ENCODE assay signal across 21 mouse cellular contexts in genomic region chr5:151413617-151414016, GRCm38 (mm10). TPM values are rescaled to one million over a fixed set of nuclear protein-coding genes. Genes with fewer than 3 reads are reported as not detected.
DNase-seq lines count a peak whose midpoint lies in the region; ATAC-seq and TF ChIP-seq lines count a peak whose summit lies in the region.
"Had no signal": no experiment of that assay in that cellular context is flagged by ENCODE, and none has a peak within 500 bp of the region (broad histone marks: within the 10 kb centered on the region; RNA-seq: fewer than 3 reads in every experiment).

No protein-coding gene starts in this region.

- peak; percentile 62; the same call in 1 of the 2 replicates for ATAC-seq in stomach, embryonic 15.5 days (ENCODE audit: insufficient read depth, low FRiP score, low read depth)
- no peak for ATAC-seq in stomach, postnatal 0 days (ENCODE audit: low FRiP score, low TSS enrichment)
- peak; percentile 42; the same call in 1 of the 2 replicates for ATAC-seq in erythroblast, adult 5-6 weeks (replicated peaks; ENCODE audit: low FRiP score, poor library complexity, severe bottlenecking)
- ATAC-seq in liver, embryonic 15.5 days (ENCODE audit: insufficient read depth): peak; percentile 70
- ATAC-seq: intestine, embryonic 16.5 days had no signal

- TF ChIP-seq CTCF in stomach, postnatal 0 days (IDR thresholded peaks at IDR 0.05; ENCODE audit: low read depth): no peak

- H3K9ac ChIP-seq in stomach, embryonic 15.5 days: no peak overlapping the region
- no peak overlapping the region for H3K9ac ChIP-seq in stomach, postnatal 0 days (ENCODE audit: low read length)
- no peak overlapping the region for H3K9ac ChIP-seq in liver, embryonic 15.5 days
- H3K9ac ChIP-seq: hindbrain, embryonic 15.5 days; midbrain, embryonic 12.5 days; neural tube, embryonic 15.5 days had no signal

- H3K4me3 ChIP-seq in stomach, embryonic 15.5 days (replicated peaks): no peak overlapping the region
- no peak overlapping the region for H3K4me3 ChIP-seq in stomach, postnatal 0 days (ENCODE audit: low read depth, low read length)
- H3K4me3 ChIP-seq in liver, embryonic 15.5 days (replicated peaks): no peak overlapping the region
- H3K4me3 ChIP-seq: hindbrain, embryonic 15.5 days; midbrain, embryonic 12.5 days; neural tube, embryonic 15.5 days had no signal

- no peak overlapping the region for H3K27ac ChIP-seq in stomach, embryonic 15.5 days
- H3K27ac ChIP-seq in stomach, postnatal 0 days (replicated peaks): no peak overlapping the region
- H3K27ac ChIP-seq in liver, embryonic 15.5 days (replicated peaks): peak overlapping the region; percentile 63
- H3K27ac ChIP-seq: hindbrain, embryonic 15.5 days; midbrain, embryonic 12.5 days; neural tube, embryonic 15.5 days had no signal

- no peaks in the 10 kb centered on the region for H3K4me1 ChIP-seq in stomach, embryonic 15.5 days
- no peaks in the 10 kb centered on the region for H3K4me1 ChIP-seq in stomach, postnatal 0 days (replicated peaks; ENCODE audit: control insufficient read depth, insufficient read depth)
- peaks cover 53% of the 10 kb centered on the region for H3K4me1 ChIP-seq in liver, embryonic 15.5 days (replicated peaks)
- H3K4me1 ChIP-seq: hindbrain, embryonic 15.5 days had no signal

- no peaks in the 10 kb centered on the region for H3K27me3 ChIP-seq in stomach, embryonic 15.5 days (replicated peaks)
- H3K27me3 ChIP-seq in stomach, postnatal 0 days (ENCODE audit: control insufficient read depth, insufficient read depth, low read length): no peaks in the 10 kb centered on the region
- no peaks in the 10 kb centered on the region for H3K27me3 ChIP-seq in liver, embryonic 15.5 days
- H3K27me3 ChIP-seq: hindbrain, embryonic 15.5 days; midbrain, embryonic 12.5 days; neural tube, embryonic 15.5 days had no signal

- no peak overlapping the region for H3K4me2 ChIP-seq in stomach, embryonic 15.5 days
- no peak overlapping the region for H3K4me2 ChIP-seq in stomach, postnatal 0 days (replicated peaks; ENCODE audit: low read depth)
- H3K4me2 ChIP-seq in liver, embryonic 15.5 days: peak overlapping the region; percentile 40
- H3K4me2 ChIP-seq: hindbrain, embryonic 15.5 days; midbrain, embryonic 12.5 days; neural tube, embryonic 15.5 days had no signal

- H3K36me3 ChIP-seq in stomach, embryonic 15.5 days: no peaks in the 10 kb centered on the region
- H3K36me3 ChIP-seq in stomach, postnatal 0 days (ENCODE audit: control insufficient read depth, insufficient read depth, low read length): no peaks in the 10 kb centered on the region
- H3K36me3 ChIP-seq in liver, embryonic 15.5 days (replicated peaks): no peaks in the 10 kb centered on the region
- H3K36me3 ChIP-seq: hindbrain, embryonic 15.5 days; midbrain, embryonic 12.5 days; neural tube, embryonic 15.5 days had no signal

- 46% methylated on average over 3 of the region's 3 CpGs for WGBS in stomach, embryonic 15.5 days
- 51% methylated on average over 3 of the region's 3 CpGs for WGBS in stomach, postnatal 0 days
- 20% methylated on average over 3 of the region's 3 CpGs for WGBS in liver, embryonic 15.5 days (ENCODE audit: insufficient replicate concordance)

- no peaks in the 10 kb centered on the region for H3K9me3 ChIP-seq in stomach, embryonic 15.5 days
- no peaks in the 10 kb centered on the region for H3K9me3 ChIP-seq in stomach, postnatal 0 days (ENCODE audit: control insufficient read depth, low read length)
- H3K9me3 ChIP-seq in liver, embryonic 15.5 days (replicated peaks): no peaks in the 10 kb centered on the region
- H3K9me3 ChIP-seq: hindbrain, embryonic 15.5 days; midbrain, embryonic 12.5 days; neural tube, embryonic 15.5 days had no signal

- TF ChIP-seq EP300 in stomach, postnatal 0 days (optimal IDR thresholded peaks at IDR 0.05): no peak

- no peak for DNase-seq in stomach, postnatal 0 days (ENCODE audit: low spot score)
- no peak for DNase-seq in cerebellum, postnatal 10 days
- no peak for DNase-seq in left cerebral cortex, postnatal 4 days
- DNase-seq in retina, embryonic 14.5 days (ENCODE audit: low spot score): no peak
- DNase-seq: adrenal gland, adult 2 months; cerebellum, adult 18-20 months; gastrocnemius, postnatal 10 days had no signal

- intact Hi-C loops in left cerebral cortex, postnatal 4 days (cut with DNase I): no loop called here

RNA-seq across cellular contexts. Expression of gene Gm42906, which starts 14.3 kb away (rescaled TPM):
- not detected in 2 replicates for polyA plus RNA-seq in stomach, embryonic 15.5 days (2015; fragmentation: Nextera tagmentation; extraction: Ambion mirVana)
- 0.52 TPM in 1 of 2 replicates, not detected in the other for polyA plus RNA-seq in stomach, postnatal 0 days (2015; fragmentation: Nextera tagmentation; extraction: Ambion mirVana)
- not detected in 2 replicates for total RNA-seq in erythroblast, adult 5-6 weeks (2015; ENCODE audit: low replicate concordance)
- not detected in 2 replicates for total RNA-seq in erythroblast, adult 5-6 weeks (2017; ENCODE audit: low replicate concordance)
- not detected in 2 replicates for polyA plus RNA-seq in liver, embryonic 15.5 days (2015; fragmentation: Nextera tagmentation; extraction: Ambion mirVana)
- not detected for total RNA-seq in left cerebral cortex, postnatal 4 days (2021)
- total RNA-seq: adrenal gland, adult 2 months; layer of hippocampus, postnatal 25 days; left cerebral cortex, postnatal 25 days; liver, adult 2 months had no signal
- polyA plus RNA-seq: adrenal gland, adult 2 months; CD4-positive, CD25-positive, alpha-beta regulatory T cell, adult 4 months; hindbrain, embryonic 15.5 days; intestine, embryonic 16.5 days; kidney, embryonic 16.5 days; liver, adult 2 months; midbrain, embryonic 12.5 days; neural tube, embryonic 15.5 days; stomach, embryonic 14.5 days; thymus, postnatal 0 days had no signal
